Mouse (Mus musculus) mouse trophoblast stem cell (cell line): ENCODE results near the gene Vmn1r77.
"Not testable (repeated sequence)": the region's sequence is repeated elsewhere in the genome, so short reads cannot be mapped to it uniquely, and the experiment has no call there.

ENCODE experiments used
- in situ Hi-C, 2 experiments: fragments of 300-500 bp; cut with MseI, MboI; formaldehyde crosslinking; loops; 2 replicates in 1 of 2; 3 replicates in 1 of 2; pipeline ENCODE4 v1.15.1; 2025

Vmn1r77 gene

DNA sequence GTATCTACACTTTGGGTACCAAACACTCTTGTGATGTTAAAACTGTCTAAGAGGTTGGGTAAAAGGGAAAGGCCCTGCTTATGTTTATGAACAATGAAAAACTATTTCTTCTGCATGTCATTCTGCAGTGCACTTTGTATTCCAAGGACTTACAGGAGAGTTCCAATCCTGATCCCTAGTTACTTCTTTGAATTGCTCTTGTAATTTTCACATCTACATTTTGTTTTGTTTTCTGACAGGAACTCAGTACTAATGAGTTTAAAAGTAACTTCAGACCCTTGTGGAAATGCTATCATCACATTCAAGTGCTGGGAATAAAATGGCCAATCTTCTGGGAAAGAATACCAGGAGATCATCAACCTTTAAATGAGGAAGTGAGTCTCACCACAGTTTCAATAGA is at the start of gene Vmn1r77:
Gene Vmn1r77 (plus strand): TSS at position 301 of the 400 bp plus-strand sequence.
- in situ Hi-C loops, result not testable (repeated sequence)

DNA sequence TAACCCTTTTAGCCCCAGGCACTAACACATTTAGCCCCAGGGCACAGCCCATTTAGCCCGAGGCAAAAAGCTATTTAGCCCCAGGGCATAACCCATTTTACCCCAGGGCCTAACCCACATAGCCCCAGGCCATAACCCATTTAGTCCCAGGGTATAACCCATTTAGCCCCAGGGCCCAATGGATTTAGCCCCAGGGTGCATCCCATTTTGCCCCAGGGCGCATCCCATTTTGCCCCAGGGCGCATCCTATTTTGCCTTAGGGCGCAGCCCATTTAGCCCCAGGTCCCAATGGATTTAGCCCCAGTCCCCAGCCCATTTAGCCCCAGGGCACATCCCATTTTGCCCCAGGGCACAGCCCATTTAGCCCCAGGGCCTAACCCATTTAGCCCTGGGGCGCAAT is 25.1 kb upstream of the Vmn1r77 start:
- in situ Hi-C loops, result not testable (repeated sequence)

DNA sequence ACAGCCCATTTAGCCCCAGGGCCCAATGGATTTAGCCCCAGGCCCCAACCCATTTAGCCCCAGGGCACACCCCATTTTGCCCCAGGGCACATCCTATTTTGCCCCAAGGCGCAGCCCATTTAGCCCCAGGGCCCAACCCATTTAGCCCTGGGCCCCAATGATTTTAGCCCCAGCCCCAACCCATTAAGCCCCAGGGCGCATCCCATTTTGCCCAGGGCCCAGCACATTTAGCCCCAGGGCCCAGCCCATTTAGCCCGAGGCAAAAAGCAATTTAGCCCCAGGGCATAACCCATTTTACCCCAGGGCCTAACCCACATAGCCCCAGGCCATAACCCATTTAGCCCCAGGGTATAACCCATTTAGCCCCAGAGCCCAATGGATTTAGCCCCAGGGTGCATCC is 24.2 kb upstream of the Vmn1r77 start:
- in situ Hi-C loops, result not testable (repeated sequence)

- in situ Hi-C loops, result no loop called here
Measured at GRCm38 (mm10) chr7:12013106-12013505, 23.4 kb upstream of the Vmn1r77 start.

- in situ Hi-C loops, result not testable (repeated sequence)
Measured at GRCm38 (mm10) chr7:12017829-12018228, 18.7 kb upstream of the Vmn1r77 start.

- in situ Hi-C loops, result no loop called here
Measured at GRCm38 (mm10) chr7:12040664-12041063, 4.1 kb downstream of the Vmn1r77 start.
